Mouse (Mus musculus): ENCODE results near the gene 2610301B20Rik. TPM values are rescaled to one million over a fixed set of nuclear protein-coding genes. Genes with fewer than 3 reads are reported as not detected.

The 2610301B20Rik gene
- polyA plus RNA-seq, 1 experiment: 0.23 TPM

- peaks cover 31% of the 10 kb centered on the region for H3K4me1 ChIP-seq (ENCODE audit: control insufficient read depth)
- H3K4me3 ChIP-seq (replicated peaks): no peak overlapping the region
- no peaks in the 10 kb centered on the region for H3K36me3 ChIP-seq (ENCODE audit: control insufficient read depth)
- TF ChIP-seq GATA1 (IDR thresholded peaks at IDR 0.05; ENCODE audit: low read length): no peak
- no peak for TF ChIP-seq TAL1 (IDR thresholded peaks at IDR 0.05; ENCODE audit: low read length)
- peaks cover 6% of the 10 kb centered on the region for H3K9me3 ChIP-seq (ENCODE audit: control insufficient read depth, low read length)
- H3K27me3 ChIP-seq (ENCODE audit: control insufficient read depth): no peaks in the 10 kb centered on the region
Observed at GRCm38 (mm10) chr4:10919097-10919496, 44.8 kb downstream of the 2610301B20Rik start.

GRCm38 (mm10) chr4:10919530-10919929 lies 45.2 kb downstream of the 2610301B20Rik start:
- Histone ChIP-seq H3K9me3 (ENCODE audit: control insufficient read depth, low read length) (peaks cover 6% of the 10 kb centered on the region), H3K4me1 (ENCODE audit: control insufficient read depth) (peaks cover 27% of the 10 kb centered on the region), H3K27me3 (ENCODE audit: control insufficient read depth) (no peaks in the 10 kb centered on the region), H3K36me3 (ENCODE audit: control insufficient read depth) (no peaks in the 10 kb centered on the region), H3K4me3 (replicated peaks) (no peak overlapping the region)
- TF ChIP-seq GATA1 (IDR thresholded peaks at IDR 0.05; ENCODE audit: low read length) (no peak), TAL1 (IDR thresholded peaks at IDR 0.05; ENCODE audit: low read length) (no peak)

- H3K36me3 ChIP-seq (ENCODE audit: control insufficient read depth): no peaks in the 10 kb centered on the region
- peaks cover 6% of the 10 kb centered on the region for H3K9me3 ChIP-seq (ENCODE audit: control insufficient read depth, low read length)
- H3K27me3 ChIP-seq (ENCODE audit: control insufficient read depth): no peaks in the 10 kb centered on the region
- TF ChIP-seq GATA1 (IDR thresholded peaks at IDR 0.05; ENCODE audit: low read length) (no peak), TAL1 (IDR thresholded peaks at IDR 0.05; ENCODE audit: low read length) (no peak)
- H3K4me1 ChIP-seq (ENCODE audit: control insufficient read depth): peaks cover 22% of the 10 kb centered on the region
- no peak overlapping the region for H3K4me3 ChIP-seq (replicated peaks)
Observed at GRCm38 (mm10) chr4:10919987-10920386, 45.7 kb downstream of the 2610301B20Rik start.

- TF ChIP-seq TAL1 (IDR thresholded peaks at IDR 0.05; ENCODE audit: low read length) (no peak), GATA1 (IDR thresholded peaks at IDR 0.05; ENCODE audit: low read length) (no peak)
- H3K27me3 ChIP-seq (ENCODE audit: control insufficient read depth): no peaks in the 10 kb centered on the region
- peaks cover 6% of the 10 kb centered on the region for H3K9me3 ChIP-seq (ENCODE audit: control insufficient read depth, low read length)
- no peak overlapping the region for H3K4me3 ChIP-seq (replicated peaks)
- peaks cover 18% of the 10 kb centered on the region for H3K4me1 ChIP-seq (ENCODE audit: control insufficient read depth)
- H3K36me3 ChIP-seq (ENCODE audit: control insufficient read depth): no peaks in the 10 kb centered on the region
Observed at GRCm38 (mm10) chr4:10920622-10921021, 46.3 kb downstream of the 2610301B20Rik start.

GRCm38 (mm10) chr4:10923180-10923579 lies 48.9 kb downstream of the 2610301B20Rik start:
- H3K27me3 ChIP-seq (ENCODE audit: control insufficient read depth): no peaks in the 10 kb centered on the region
- H3K4me1 ChIP-seq (ENCODE audit: control insufficient read depth): peaks cover 4% of the 10 kb centered on the region
- no peak overlapping the region for H3K4me3 ChIP-seq (replicated peaks)
- no peaks in the 10 kb centered on the region for H3K36me3 ChIP-seq (ENCODE audit: control insufficient read depth)
- TF ChIP-seq GATA1 (IDR thresholded peaks at IDR 0.05; ENCODE audit: low read length) (no peak), TAL1 (IDR thresholded peaks at IDR 0.05; ENCODE audit: low read length) (no peak)
- no peaks in the 10 kb centered on the region for H3K9me3 ChIP-seq (ENCODE audit: control insufficient read depth, low read length)

- TF ChIP-seq TAL1 (IDR thresholded peaks at IDR 0.05; ENCODE audit: low read length): no peak
- TF ChIP-seq GATA1 (IDR thresholded peaks at IDR 0.05; ENCODE audit: low read length): no peak
- Histone ChIP-seq H3K4me3 (replicated peaks) (no peak overlapping the region), H3K9me3 (ENCODE audit: control insufficient read depth, low read length) (no peaks in the 10 kb centered on the region), H3K4me1 (ENCODE audit: control insufficient read depth) (peaks cover 2% of the 10 kb centered on the region), H3K27me3 (ENCODE audit: control insufficient read depth) (no peaks in the 10 kb centered on the region), H3K36me3 (ENCODE audit: control insufficient read depth) (no peaks in the 10 kb centered on the region)
Observed at GRCm38 (mm10) chr4:10924140-10924539, 49.8 kb downstream of the 2610301B20Rik start.

GRCm38 (mm10) chr4:10924541-10924940 lies 50.2 kb downstream of the 2610301B20Rik start:
- Histone ChIP-seq H3K9me3 (ENCODE audit: control insufficient read depth, low read length) (no peaks in the 10 kb centered on the region), H3K4me3 (replicated peaks) (no peak overlapping the region), H3K4me1 (ENCODE audit: control insufficient read depth) (no peaks in the 10 kb centered on the region), H3K36me3 (ENCODE audit: control insufficient read depth) (no peaks in the 10 kb centered on the region), H3K27me3 (ENCODE audit: control insufficient read depth) (no peaks in the 10 kb centered on the region)
- no peak for TF ChIP-seq TAL1 (IDR thresholded peaks at IDR 0.05; ENCODE audit: low read length)
- TF ChIP-seq GATA1 (IDR thresholded peaks at IDR 0.05; ENCODE audit: low read length): no peak

GRCm38 (mm10) chr4:10926416-10926815 lies 52.1 kb downstream of the 2610301B20Rik start:
- Histone ChIP-seq H3K4me3 (replicated peaks) (no peak overlapping the region), H3K4me1 (ENCODE audit: control insufficient read depth) (no peaks in the 10 kb centered on the region), H3K36me3 (ENCODE audit: control insufficient read depth) (no peaks in the 10 kb centered on the region), H3K27me3 (ENCODE audit: control insufficient read depth) (no peaks in the 10 kb centered on the region), H3K9me3 (ENCODE audit: control insufficient read depth, low read length) (no peaks in the 10 kb centered on the region)
- TF ChIP-seq TAL1 (IDR thresholded peaks at IDR 0.05; ENCODE audit: low read length) (no peak), GATA1 (IDR thresholded peaks at IDR 0.05; ENCODE audit: low read length) (no peak)

GRCm38 (mm10) chr4:10928158-10928557 lies 53.9 kb downstream of the 2610301B20Rik start:
- H3K9me3 ChIP-seq (ENCODE audit: control insufficient read depth, low read length): no peaks in the 10 kb centered on the region
- H3K27me3 ChIP-seq (ENCODE audit: control insufficient read depth): no peaks in the 10 kb centered on the region
- no peaks in the 10 kb centered on the region for H3K4me1 ChIP-seq (ENCODE audit: control insufficient read depth)
- no peak for TF ChIP-seq TAL1 (IDR thresholded peaks at IDR 0.05; ENCODE audit: low read length)
- TF ChIP-seq GATA1 (IDR thresholded peaks at IDR 0.05; ENCODE audit: low read length): no peak
- H3K4me3 ChIP-seq (replicated peaks): no peak overlapping the region
- no peaks in the 10 kb centered on the region for H3K36me3 ChIP-seq (ENCODE audit: control insufficient read depth)

GRCm38 (mm10) chr4:10929726-10930125 lies 55.4 kb downstream of the 2610301B20Rik start:
- H3K4me3 ChIP-seq (replicated peaks): no peak overlapping the region
- no peaks in the 10 kb centered on the region for H3K27me3 ChIP-seq (ENCODE audit: control insufficient read depth)
- no peaks in the 10 kb centered on the region for H3K9me3 ChIP-seq (ENCODE audit: control insufficient read depth, low read length)
- TF ChIP-seq TAL1 (IDR thresholded peaks at IDR 0.05; ENCODE audit: low read length) (no peak), GATA1 (IDR thresholded peaks at IDR 0.05; ENCODE audit: low read length) (no peak)
- H3K36me3 ChIP-seq (ENCODE audit: control insufficient read depth): no peaks in the 10 kb centered on the region
- no peaks in the 10 kb centered on the region for H3K4me1 ChIP-seq (ENCODE audit: control insufficient read depth)
